Mouse (Mus musculus) kidney, postnatal 0 days (tissue): ENCODE measurements around the gene Kcnj6. TPM values are rescaled to one million over a fixed set of nuclear protein-coding genes. Genes with fewer than 3 reads are reported as not detected.

Experiments
- ATAC-seq: fragments of 200-750 bp; cut with Nextera tagmentation; replicated peaks from 2 replicates; pipeline ENCODE4 v1.8.0; 2017; ENCODE audit warnings: low read depth, moderate number of reproducible peaks, moderate TSS enrichment, moderate library complexity; ENCODE audit not compliant: low FRiP score
- DNase-seq: peaks from one replicate; pipeline ENCODE4 v3.0.0-alpha.2; 2016; ENCODE audit warnings: low spot score
- H3K27ac ChIP-seq: fragments of 300-500 bp; sonication (generic); 2 replicates; pipeline ENCODE4 v1.5.1; 2014; ENCODE audit warnings: mild to moderate bottlenecking
- H3K27me3 ChIP-seq: fragments of 300-500 bp; sonication (generic); 2 replicates; pipeline ENCODE4 v1.6.1; 2014; ENCODE audit warnings: low read length, mixed read lengths; ENCODE audit not compliant: insufficient read depth
- H3K36me3 ChIP-seq: fragments of 300-500 bp; sonication (generic); 2 replicates; pipeline ENCODE4 v1.6.1; 2014; ENCODE audit warnings: low read length, mixed read lengths; ENCODE audit not compliant: insufficient read depth
- H3K4me1 ChIP-seq: fragments of 300-500 bp; sonication (generic); replicated peaks from 2 replicates; pipeline ENCODE4 v1.6.1; 2014; ENCODE audit warnings: antibody characterized with exemption, low read length, mixed read lengths; ENCODE audit not compliant: insufficient read depth
- H3K4me2 ChIP-seq: fragments of 300-500 bp; sonication (generic); 2 replicates; pipeline ENCODE4 v1.6.1; 2014; ENCODE audit warnings: mild to moderate bottlenecking, low read length, moderate library complexity, mixed read lengths
- H3K4me3 ChIP-seq: fragments of 300-500 bp; sonication (generic); replicated peaks from 2 replicates; pipeline ENCODE4 v1.5.1; 2014; ENCODE audit warnings: low read depth, low read length
- H3K9ac ChIP-seq: fragments of 300-500 bp; sonication (generic); 2 replicates; pipeline ENCODE4 v1.6.1; 2014; ENCODE audit warnings: low read depth, low read length
- H3K9me3 ChIP-seq: fragments of 300-500 bp; sonication (generic); replicated peaks from 2 replicates; pipeline ENCODE4 v1.6.1; 2016; ENCODE audit warnings: low read length, inconsistent platforms, mixed read lengths
- CTCF ChIP-seq: IDR thresholded peaks from 2 replicates; pipeline ENCODE4 v1.5.1; 2016; ENCODE audit warnings: antibody characterized with exemption, low read depth, mild to moderate bottlenecking, moderate library complexity
- WGBS: fragments of 180-500 bp; shearing (Covaris S2); extraction: QIAGEN DNeasy Blood & Tissue Kit; methylation state at CpG from one replicate; pipeline ENCODE4 v1.1.7; 2014; 5-methylcytosine and 5-hydroxymethylcytosine counted together
- polyA plus RNA-seq: library from polyadenylated mRNA; unstranded; fragments of >200 nt; fragmentation: Nextera tagmentation; extraction: Ambion mirVana; gene quantifications from 2 replicates; pipeline ENCODE4 v1.2.1, GENCODE M21; 2015

Gene Kcnj6
- polyA plus RNA-seq, 1 experiment from 2014 or later, result not detected

GRCm38 (mm10) chr16:94737359-94737687 lies 260.2 kb downstream of the Kcnj6 start:
- Histone ChIP-seq H3K27ac (no peak overlapping the region), H3K4me1 (no peaks in the 10 kb centered on the region), H3K9ac (no peak overlapping the region), H3K27me3 (no peaks in the 10 kb centered on the region), H3K9me3 (no peaks in the 10 kb centered on the region), H3K36me3 (no peaks in the 10 kb centered on the region), H3K4me2 (no peak overlapping the region), H3K4me3 (no peak overlapping the region)
- 94% methylated on average over 1 of the region's 1 CpGs for WGBS
- no peak for DNase-seq
- ATAC-seq, result no peak
- no peak for TF ChIP-seq CTCF

- 84% methylated on average over 8 of the region's 8 CpGs for WGBS
These were observed 260.8 kb downstream of the Kcnj6 start for GRCm38 (mm10) chr16:94736462-94737358.

GRCm38 (mm10) chr16:94735472-94735871 lies 262.0 kb downstream of the Kcnj6 start:
- Histone ChIP-seq H3K36me3 (no peaks in the 10 kb centered on the region), H3K9ac (no peak overlapping the region), H3K27me3 (no peaks in the 10 kb centered on the region), H3K9me3 (no peaks in the 10 kb centered on the region), H3K27ac (no peak overlapping the region), H3K4me2 (no peak overlapping the region), H3K4me3 (no peak overlapping the region), H3K4me1 (no peaks in the 10 kb centered on the region)
- DNase-seq (no peak), ATAC-seq (no peak)
- 59% methylated on average over 3 of the region's 3 CpGs for WGBS
- peak; percentile 50; the same call in 1 of the 2 replicates for TF ChIP-seq CTCF

More at GRCm38 (mm10) chr16:94736462-94737358, 260.8 kb downstream of the Kcnj6 start:
- ATAC-seq (no peak), DNase-seq (no peak)
- Histone ChIP-seq H3K27ac (no peak overlapping the region), H3K4me2 (no peak overlapping the region), H3K9me3 (no peaks in the 10 kb centered on the region), H3K4me3 (no peak overlapping the region), H3K27me3 (no peaks in the 10 kb centered on the region), H3K36me3 (no peaks in the 10 kb centered on the region), H3K4me1 (no peaks in the 10 kb centered on the region), H3K9ac (no peak overlapping the region)
- no peak for TF ChIP-seq CTCF

GRCm38 (mm10) chr16:94731027-94731426 lies 266.5 kb downstream of the Kcnj6 start:
- no peak for TF ChIP-seq CTCF
- DNase-seq, result no peak
- no peak for ATAC-seq

GRCm38 (mm10) chr16:94729236-94729635 lies 268.3 kb downstream of the Kcnj6 start:
- WGBS, result 89% methylated on average over 6 of the region's 6 CpGs
- H3K4me2 ChIP-seq, result no peak overlapping the region
- no peaks in the 10 kb centered on the region for H3K27me3 ChIP-seq
- no peak overlapping the region for H3K4me3 ChIP-seq
- TF ChIP-seq CTCF, result no peak
- no peak overlapping the region for H3K9ac ChIP-seq
- DNase-seq, result no peak
- H3K36me3 ChIP-seq, result no peaks in the 10 kb centered on the region
- H3K27ac ChIP-seq, result no peak overlapping the region
- ATAC-seq, result no peak
- no peaks in the 10 kb centered on the region for H3K9me3 ChIP-seq
- 0 out of 2 replicates have a peak, but pooled peaks cover 6% of the 10 kb centered on the region for H3K4me1 ChIP-seq

More at GRCm38 (mm10) chr16:94731027-94731426, 266.5 kb downstream of the Kcnj6 start:
- no peak overlapping the region for H3K27ac ChIP-seq
- H3K4me3 ChIP-seq, result no peak overlapping the region
- 51% methylated on average over 12 of the region's 12 CpGs for WGBS
- H3K27me3 ChIP-seq, result no peaks in the 10 kb centered on the region
- no peaks in the 10 kb centered on the region for H3K4me1 ChIP-seq
- no peaks in the 10 kb centered on the region for H3K36me3 ChIP-seq
- no peak overlapping the region for H3K9ac ChIP-seq
- no peak overlapping the region for H3K4me2 ChIP-seq
- no peaks in the 10 kb centered on the region for H3K9me3 ChIP-seq

- Histone ChIP-seq H3K4me2 (peak overlapping the region; percentile 79), H3K36me3 (no peaks in the 10 kb centered on the region), H3K27ac (no peak overlapping the region; the same call in 1 of the 2 replicates), H3K4me1 (0 out of 2 replicates have a peak, but pooled peaks cover 6% of the 10 kb centered on the region), H3K9me3 (no peaks in the 10 kb centered on the region), H3K4me3 (peak overlapping the region; percentile 38), H3K27me3 (no peaks in the 10 kb centered on the region), H3K9ac (peak overlapping the region; percentile 49; the same call in 1 of the 2 replicates)
- ATAC-seq, result peak; percentile 19; the same call in 1 of the 2 replicates
- WGBS, result under 1% methylated on average over 18 of the region's 18 CpGs
- TF ChIP-seq CTCF, result no peak
- no peak for DNase-seq
These were observed 272.7 kb downstream of the Kcnj6 start for GRCm38 (mm10) chr16:94724747-94725211.
